Mouse (Mus musculus) forebrain, embryonic 13.5 days (tissue): Measurements from ENCODE around the gene Crabp1. TPM values are rescaled to one million over a fixed set of nuclear protein-coding genes. Genes with fewer than 3 reads are reported as not detected.

Source experiments
- ATAC-seq: fragments of 200-750 bp; cut with Nextera tagmentation; 2 replicates; pipeline ENCODE4 v1.8.0; 2017
- H3K27ac ChIP-seq: fragments of 300-500 bp; sonication (generic); 2 replicates; pipeline ENCODE4 v1.5.1; 2015; ENCODE audit warnings: inconsistent platforms, mild to moderate bottlenecking, moderate library complexity
- H3K27me3 ChIP-seq: fragments of 300-500 bp; sonication (generic); 2 replicates; pipeline ENCODE4 v1.6.1; 2015; ENCODE audit warnings: mild to moderate bottlenecking, inconsistent platforms
- H3K36me3 ChIP-seq: fragments of 300-500 bp; sonication (generic); 2 replicates; pipeline ENCODE4 v1.6.1; 2015; ENCODE audit warnings: mild to moderate bottlenecking, inconsistent platforms; ENCODE audit not compliant: poor library complexity, severe bottlenecking
- H3K4me1 ChIP-seq: fragments of 300-500 bp; sonication (generic); 2 replicates; pipeline ENCODE4 v1.6.1; 2015; ENCODE audit warnings: inconsistent platforms
- H3K4me2 ChIP-seq: fragments of 300-500 bp; sonication (generic); 2 replicates; pipeline ENCODE4 v1.6.1; 2015; ENCODE audit warnings: inconsistent platforms, mild to moderate bottlenecking, moderate library complexity
- H3K4me3 ChIP-seq: fragments of 300-500 bp; sonication (generic); 2 replicates; pipeline ENCODE4 v1.5.1; 2015; ENCODE audit warnings: mild to moderate bottlenecking, inconsistent platforms
- H3K9ac ChIP-seq: fragments of 300-500 bp; sonication (generic); 2 replicates; pipeline ENCODE4 v1.6.1; 2015; ENCODE audit warnings: mild to moderate bottlenecking, inconsistent platforms
- H3K9me3 ChIP-seq: fragments of 300-500 bp; sonication (generic); replicated peaks from 2 replicates; pipeline ENCODE4 v1.6.1; 2016; ENCODE audit warnings: inconsistent platforms
- WGBS: fragments of 180-500 bp; shearing (Covaris S2); methylation state at CpG from one replicate; pipeline ENCODE4 v1.1.7; 2015; 5-methylcytosine and 5-hydroxymethylcytosine counted together
- polyA plus RNA-seq: library from polyadenylated mRNA; unstranded; fragments of >200 nt; fragmentation: Nextera tagmentation; extraction: Ambion mirVana; gene quantifications from 2 replicates; pipeline ENCODE4 v1.2.1, GENCODE M21; 2015

Gene Crabp1
- polyA plus RNA-seq, 1 experiment from 2014 or later, result 34.3 TPM

DNA sequence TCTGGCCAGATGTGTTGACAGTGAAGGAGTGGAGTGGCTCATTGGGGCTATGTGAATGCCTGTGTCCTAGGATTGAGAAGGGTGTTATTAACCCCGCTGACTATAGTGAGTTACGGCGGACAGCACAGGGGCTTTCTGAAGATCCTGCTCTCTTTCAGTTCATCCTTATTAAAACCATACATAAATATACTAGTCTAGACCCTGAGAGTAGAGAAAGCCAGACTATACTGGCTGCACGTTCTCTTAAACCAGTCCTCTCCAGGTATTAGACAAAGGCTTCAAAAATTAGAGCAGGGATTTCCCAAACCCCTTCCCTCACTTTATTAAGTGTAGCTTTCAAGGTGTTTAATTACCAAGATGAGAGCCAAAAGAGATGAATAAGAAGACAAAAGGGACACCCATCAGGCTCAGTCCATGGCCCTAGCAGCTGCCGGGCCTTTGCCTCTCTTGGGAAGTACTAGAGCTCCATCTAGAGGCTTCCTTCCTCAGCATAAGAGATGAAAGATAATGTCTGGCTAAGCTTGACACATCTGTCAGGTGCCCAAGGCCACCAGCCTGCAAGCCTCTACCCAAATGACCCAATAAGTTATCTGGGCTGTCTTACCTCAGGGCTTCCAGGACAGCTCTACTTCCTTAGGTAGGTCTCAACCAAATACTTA, 57.0 kb downstream of the Crabp1 start:
- Histone ChIP-seq H3K36me3 (no peaks in the 10 kb centered on the region), H3K4me3 (no peak overlapping the region), H3K27me3 (peaks cover 7% of the 10 kb centered on the region; the same call in 1 of the 2 replicates), H3K27ac (no peak overlapping the region), H3K9me3 (no peaks in the 10 kb centered on the region), H3K4me1 (no peaks in the 10 kb centered on the region), H3K4me2 (no peak overlapping the region), H3K9ac (no peak overlapping the region)
- ATAC-seq, result peak; percentile 83
- 60% methylated on average over 5 of the region's 5 CpGs for WGBS

Other genes starting within 250 kb of the Crabp1 start
- 0.10 and 0.48 TPM in 2 replicates for gene Sh2d7, start 225.8 kb upstream of the Crabp1 start, polyA plus RNA-seq
- 27.0 and 28.9 TPM in 2 replicates for gene Cib2, start 204.5 kb upstream of the Crabp1 start, polyA plus RNA-seq
- 126 and 127 TPM in 2 replicates for gene Idh3a, start 178.4 kb upstream of the Crabp1 start, polyA plus RNA-seq
- 14.7 and 16.1 TPM in 2 replicates for gene Acsbg1, start 102.9 kb upstream of the Crabp1 start, polyA plus RNA-seq
- gene Dnaja4, start 65.9 kb upstream of the Crabp1 start, polyA plus RNA-seq, result 3.0 and 3.6 TPM in 2 replicates
- gene Wdr61, start 30.2 kb upstream of the Crabp1 start, polyA plus RNA-seq, result 149 and 151 TPM in 2 replicates
- 46.2 and 51.2 TPM in 2 replicates for gene Ireb2, start 99.0 kb downstream of the Crabp1 start, polyA plus RNA-seq
- gene Hykk, start 152.5 kb downstream of the Crabp1 start, polyA plus RNA-seq, result 1.9 and 2.2 TPM in 2 replicates
- 314 and 317 TPM in 2 replicates for gene Psma4, start 186.0 kb downstream of the Crabp1 start, polyA plus RNA-seq
- 1.1 and 1.2 TPM in 2 replicates for gene AY074887, start 186.2 kb downstream of the Crabp1 start, polyA plus RNA-seq
- 0.31 and 0.74 TPM in 2 replicates for gene Chrna5, start 216.1 kb downstream of the Crabp1 start, polyA plus RNA-seq